Mouse (Mus musculus) bone marrow, adult 2 months (tissue): ENCODE data around the gene Csrnp2. TPM values are rescaled to one million over a fixed set of nuclear protein-coding genes. Genes with fewer than 3 reads are reported as not detected.
"Not testable (repeated sequence)": the region's sequence is repeated elsewhere in the genome, so short reads cannot be mapped to it uniquely, and the experiment has no call there.

ENCODE experiments used
- H3K27ac ChIP-seq: fragments of 200-500 bp; 2 replicates; pipeline ENCODE4 v1.5.1; 2012; ENCODE audit warnings: low read depth, mild to moderate bottlenecking, control low read depth, inconsistent platforms, low read length; ENCODE audit not compliant: control insufficient read depth, poor library complexity, insufficient read depth
- H3K4me1 ChIP-seq: fragments of 200-500 bp; 2 replicates; pipeline ENCODE4 v1.6.1; 2011; ENCODE audit warnings: low read length; ENCODE audit not compliant: control insufficient read depth, insufficient read depth
- H3K4me3 ChIP-seq: fragments of 200-500 bp; replicated peaks from 2 replicates; pipeline ENCODE3; 2011; ENCODE audit warnings: mild to moderate bottlenecking, low read depth, low read length, control low read depth; ENCODE audit not compliant: control insufficient read depth
- CTCF ChIP-seq: fragments of 200-500 bp; IDR thresholded peaks from 2 replicates; pipeline ENCODE4 v1.5.1; 2011; ENCODE audit warnings: low read length, control low read depth; ENCODE audit not compliant: control insufficient read depth, insufficient read depth
- POLR2A ChIP-seq: fragments of 200-500 bp; IDR thresholded peaks from 2 replicates; pipeline ENCODE4 v1.6.1; 2011; ENCODE audit warnings: low read depth, mild to moderate bottlenecking, control low read depth, low read length, borderline replicate concordance; ENCODE audit not compliant: control insufficient read depth
- WGBS: fragments of 180-500 bp; shearing (Covaris S2); methylation state at CpG from one replicate; pipeline ENCODE4 v1.1.7; 2018; 5-methylcytosine and 5-hydroxymethylcytosine counted together
- polyA plus RNA-seq: library from polyadenylated mRNA; stranded (reverse); fragments of >200 nt; gene quantifications from 2 replicates; pipeline ENCODE4 v1.2.4, GENCODE M21; 2011; ENCODE audit warnings: low replicate concordance; ENCODE audit not compliant: missing spikeins, insufficient read depth, insufficient read length

Gene Csrnp2
- 0.43 and 3.0 TPM in 2 replicates for polyA plus RNA-seq

GRCm38 (mm10) chr15:100495102-100495501 is at the start of gene Csrnp2:
Csrnp2 (minus strand) TSS chr15:100495488.
- no peak within 1 kb of the TSS for H3K27ac ChIP-seq
- peak within 1 kb of the TSS; percentile 66 for H3K4me3 ChIP-seq
- TF ChIP-seq CTCF: no peak
- peak; percentile 92; the same call in 1 of the 2 replicates for TF ChIP-seq POLR2A
- H3K4me1 ChIP-seq: peaks cover 2% of the 10 kb centered on the region; the same call in 1 of the 2 replicates
- WGBS: under 1% methylated on average over 40 of the region's 40 CpGs

- not testable (repeated sequence) for H3K4me3 ChIP-seq, H3K4me1 ChIP-seq, H3K27ac ChIP-seq
- WGBS: 76% methylated on average over 14 of the region's 14 CpGs
Observed at GRCm38 (mm10) chr15:100543651-100544030, 48.4 kb upstream of the Csrnp2 start.

- not testable (repeated sequence) for H3K4me3 ChIP-seq, H3K4me1 ChIP-seq, H3K27ac ChIP-seq
- WGBS: 70% methylated on average over 28 of the region's 28 CpGs
Observed at GRCm38 (mm10) chr15:100542876-100543650, 47.8 kb upstream of the Csrnp2 start.

GRCm38 (mm10) chr15:100541426-100541825 is 46.1 kb upstream of the Csrnp2 start:
- Histone ChIP-seq H3K4me1 (no peaks in the 10 kb centered on the region; the same call in 1 of the 2 replicates), H3K27ac (no peak overlapping the region), H3K4me3 (no peak overlapping the region)
- TF ChIP-seq POLR2A (no peak), CTCF (no peak)
- 68% methylated on average over 4 of the region's 4 CpGs for WGBS

GRCm38 (mm10) chr15:100541001-100541400 is 45.7 kb upstream of the Csrnp2 start:
- WGBS: 57% methylated on average over 1 of the region's 1 CpGs
- not testable (repeated sequence) for H3K27ac ChIP-seq, H3K4me3 ChIP-seq, H3K4me1 ChIP-seq

- no peak for TF ChIP-seq POLR2A
- TF ChIP-seq CTCF: no peak
- WGBS: 61% methylated on average over 9 of the region's 9 CpGs
- H3K27ac ChIP-seq: no peak overlapping the region
- no peaks in the 10 kb centered on the region; the same call in 1 of the 2 replicates for H3K4me1 ChIP-seq
- H3K4me3 ChIP-seq: no peak overlapping the region
Observed at GRCm38 (mm10) chr15:100539411-100539810, 44.1 kb upstream of the Csrnp2 start.

- Histone ChIP-seq H3K4me3 (no peak overlapping the region), H3K27ac (no peak overlapping the region), H3K4me1 (no peaks in the 10 kb centered on the region)
- TF ChIP-seq POLR2A (no peak), CTCF (no peak)
- 66% methylated on average over 6 of the region's 6 CpGs for WGBS
Observed at GRCm38 (mm10) chr15:100537913-100538312, 42.6 kb upstream of the Csrnp2 start.

GRCm38 (mm10) chr15:100527900-100528299 is 32.6 kb upstream of the Csrnp2 start:
- H3K4me1 ChIP-seq: no peaks in the 10 kb centered on the region
- TF ChIP-seq CTCF: no peak
- TF ChIP-seq POLR2A: no peak
- H3K4me3 ChIP-seq: no peak overlapping the region
- WGBS: 70% methylated on average over 5 of the region's 5 CpGs
- no peak overlapping the region for H3K27ac ChIP-seq

GRCm38 (mm10) chr15:100525405-100525804 is 30.1 kb upstream of the Csrnp2 start:
- Histone ChIP-seq H3K27ac (no peak overlapping the region), H3K4me3 (no peak overlapping the region), H3K4me1 (no peaks in the 10 kb centered on the region)
- 89% methylated on average over 14 of the region's 14 CpGs for WGBS
- TF ChIP-seq CTCF (no peak), POLR2A (no peak)
